Mouse (Mus musculus): ENCODE data around the gene Gpn2.

The Gpn2 gene

GRCm38 (mm10) chr4:133596084-133596483 is 11.9 kb downstream of the Gpn2 start:
- no peak for DNase-seq

GRCm38 (mm10) chr4:133598616-133599015 is 14.5 kb downstream of the Gpn2 start:
- DNase-seq, result peak; percentile 34

- no peak for DNase-seq
These were observed 15.0 kb downstream of the Gpn2 start for GRCm38 (mm10) chr4:133599116-133599515.

GRCm38 (mm10) chr4:133599571-133600073 is 15.5 kb downstream of the Gpn2 start:
- peak; percentile 97 for DNase-seq

- no peak for DNase-seq
These were observed 16.1 kb downstream of the Gpn2 start for GRCm38 (mm10) chr4:133600306-133600705.

GRCm38 (mm10) chr4:133601721-133602218 is 17.6 kb downstream of the Gpn2 start, which contains the start of gene Sfn:
Gene Sfn, minus strand, starts transcription at chr4:133602168.
- peak; percentile 91 for DNase-seq

- DNase-seq, result no peak
These were observed 18.9 kb downstream of the Gpn2 start for GRCm38 (mm10) chr4:133603056-133603455.

- no peak for DNase-seq
These were observed 20.0 kb downstream of the Gpn2 start for GRCm38 (mm10) chr4:133604175-133604574.

- no peak for DNase-seq
These were observed 20.7 kb downstream of the Gpn2 start for GRCm38 (mm10) chr4:133604856-133605255.

GRCm38 (mm10) chr4:133605330-133605729 is 21.2 kb downstream of the Gpn2 start:
- no peak for DNase-seq

- no peak for DNase-seq
These were observed 23.1 kb downstream of the Gpn2 start for GRCm38 (mm10) chr4:133607284-133607683.

GRCm38 (mm10) chr4:133609719-133610118 is 25.6 kb downstream of the Gpn2 start:
- peak; percentile 94 for DNase-seq

GRCm38 (mm10) chr4:133611815-133612214 is 27.7 kb downstream of the Gpn2 start:
- DNase-seq, result no peak

- DNase-seq, result no peak
These were observed 28.3 kb downstream of the Gpn2 start for GRCm38 (mm10) chr4:133612416-133612815.

GRCm38 (mm10) chr4:133613026-133613425 is 28.9 kb downstream of the Gpn2 start:
- no peak for DNase-seq

- no peak for DNase-seq
These were observed 29.7 kb downstream of the Gpn2 start for GRCm38 (mm10) chr4:133613867-133614266.

GRCm38 (mm10) chr4:133614274-133614761 is 30.2 kb downstream of the Gpn2 start:
- DNase-seq, result peak; percentile 92

- DNase-seq, result no peak
These were observed 31.3 kb downstream of the Gpn2 start for GRCm38 (mm10) chr4:133615416-133615815.

GRCm38 (mm10) chr4:133617936-133618335 is 33.8 kb downstream of the Gpn2 start:
- no peak for DNase-seq

GRCm38 (mm10) chr4:133619473-133620136 is 35.4 kb downstream of the Gpn2 start:
- no peak for DNase-seq

- DNase-seq, result no peak
These were observed 36.5 kb downstream of the Gpn2 start for GRCm38 (mm10) chr4:133620668-133621067.

- DNase-seq, result no peak
These were observed 38.1 kb downstream of the Gpn2 start for GRCm38 (mm10) chr4:133622161-133622695.

GRCm38 (mm10) chr4:133624830-133625229 is 40.7 kb downstream of the Gpn2 start:
- DNase-seq, result no peak

- DNase-seq, result peak; percentile 92
These were observed 41.5 kb downstream of the Gpn2 start for GRCm38 (mm10) chr4:133625621-133626071.
